Mouse (Mus musculus): Measurements from ENCODE around the gene Diaph3. TPM values are rescaled to one million over a fixed set of nuclear protein-coding genes. Genes with fewer than 3 reads are reported as not detected.
"Not testable (repeated sequence)": the region's sequence is repeated elsewhere in the genome, so short reads cannot be mapped to it uniquely, and the experiment has no call there.

The Diaph3 gene
- polyA plus RNA-seq, 1 experiment from 2014 or later, result 4.3 TPM

- H3K4me3 ChIP-seq (replicated peaks; ENCODE audit: low read depth, low read length), result no peak overlapping the region
- H3K4me2 ChIP-seq (ENCODE audit: low read length), result no peak overlapping the region
- no peak overlapping the region for H3K9ac ChIP-seq (replicated peaks; ENCODE audit: low read length)
- 97% methylated on average over 5 of the region's 5 CpGs for WGBS
- no peaks in the 10 kb centered on the region for H3K9me3 ChIP-seq (ENCODE audit: control insufficient read depth, low read length)
- DNase-seq, result no peak
- H3K4me1 ChIP-seq (ENCODE audit: control insufficient read depth, insufficient read depth, low read length), result no peaks in the 10 kb centered on the region
- no peaks in the 10 kb centered on the region for H3K36me3 ChIP-seq (ENCODE audit: control insufficient read depth, insufficient read depth, low read length)
- H3K27ac ChIP-seq (replicated peaks; ENCODE audit: low read depth, low read length), result no peak overlapping the region
- no peak for ATAC-seq (ENCODE audit: low FRiP score, low TSS enrichment)
- H3K27me3 ChIP-seq (ENCODE audit: control insufficient read depth, insufficient read depth, low read length), result no peaks in the 10 kb centered on the region
Measured at GRCm38 (mm10) chr14:87091108-87091507, 49.9 kb downstream of the Diaph3 start.

- no peak for DNase-seq
- H3K9me3 ChIP-seq (ENCODE audit: control insufficient read depth, low read length), result no peaks in the 10 kb centered on the region
- H3K27ac ChIP-seq (replicated peaks; ENCODE audit: low read depth, low read length), result no peak overlapping the region
- H3K27me3 ChIP-seq (ENCODE audit: control insufficient read depth, insufficient read depth, low read length), result no peaks in the 10 kb centered on the region
- H3K9ac ChIP-seq (replicated peaks; ENCODE audit: low read length), result no peak overlapping the region
- WGBS, result 84% methylated on average over 4 of the region's 4 CpGs
- H3K4me2 ChIP-seq (ENCODE audit: low read length), result no peak overlapping the region
- no peaks in the 10 kb centered on the region for H3K4me1 ChIP-seq (ENCODE audit: control insufficient read depth, insufficient read depth, low read length)
- ATAC-seq (ENCODE audit: low FRiP score, low TSS enrichment), result no peak
- H3K36me3 ChIP-seq (ENCODE audit: control insufficient read depth, insufficient read depth, low read length), result no peaks in the 10 kb centered on the region
- no peak overlapping the region for H3K4me3 ChIP-seq (replicated peaks; ENCODE audit: low read depth, low read length)
Measured at GRCm38 (mm10) chr14:87088928-87089327, 52.1 kb downstream of the Diaph3 start.

GRCm38 (mm10) chr14:87088456-87088855, 52.6 kb downstream of the Diaph3 start:
- Histone ChIP-seq H3K4me2 (ENCODE audit: low read length) (no peak overlapping the region), H3K36me3 (ENCODE audit: control insufficient read depth, insufficient read depth, low read length) (no peaks in the 10 kb centered on the region), H3K4me3 (replicated peaks; ENCODE audit: low read depth, low read length) (no peak overlapping the region), H3K9ac (replicated peaks; ENCODE audit: low read length) (no peak overlapping the region), H3K4me1 (ENCODE audit: control insufficient read depth, insufficient read depth, low read length) (no peaks in the 10 kb centered on the region), H3K9me3 (ENCODE audit: control insufficient read depth, low read length) (no peaks in the 10 kb centered on the region), H3K27me3 (ENCODE audit: control insufficient read depth, insufficient read depth, low read length) (no peaks in the 10 kb centered on the region), H3K27ac (replicated peaks; ENCODE audit: low read depth, low read length) (no peak overlapping the region)
- ATAC-seq (ENCODE audit: low FRiP score, low TSS enrichment) (no peak), DNase-seq (no peak)
- WGBS, result 92% methylated on average over 5 of the region's 5 CpGs

- no peak overlapping the region for H3K4me3 ChIP-seq (replicated peaks; ENCODE audit: low read depth, low read length)
- no peak overlapping the region for H3K27ac ChIP-seq (replicated peaks; ENCODE audit: low read depth, low read length)
- no peaks in the 10 kb centered on the region for H3K27me3 ChIP-seq (ENCODE audit: control insufficient read depth, insufficient read depth, low read length)
- H3K4me2 ChIP-seq (ENCODE audit: low read length), result no peak overlapping the region
- 85% methylated on average over 1 of the region's 1 CpGs for WGBS
- no peaks in the 10 kb centered on the region for H3K36me3 ChIP-seq (ENCODE audit: control insufficient read depth, insufficient read depth, low read length)
- no peak overlapping the region for H3K9ac ChIP-seq (replicated peaks; ENCODE audit: low read length)
- DNase-seq (no peak), ATAC-seq (ENCODE audit: low FRiP score, low TSS enrichment) (no peak)
- no peaks in the 10 kb centered on the region for H3K4me1 ChIP-seq (ENCODE audit: control insufficient read depth, insufficient read depth, low read length)
- no peaks in the 10 kb centered on the region for H3K9me3 ChIP-seq (ENCODE audit: control insufficient read depth, low read length)
Measured at GRCm38 (mm10) chr14:87087996-87088395, 53.0 kb downstream of the Diaph3 start.

GRCm38 (mm10) chr14:87084906-87085305, 56.1 kb downstream of the Diaph3 start:
- H3K36me3 ChIP-seq (ENCODE audit: control insufficient read depth, insufficient read depth, low read length); H3K4me2 ChIP-seq (ENCODE audit: low read length); H3K27ac ChIP-seq (replicated peaks; ENCODE audit: low read depth, low read length); H3K9ac ChIP-seq (replicated peaks; ENCODE audit: low read length); H3K9me3 ChIP-seq (ENCODE audit: control insufficient read depth, low read length); H3K4me3 ChIP-seq (replicated peaks; ENCODE audit: low read depth, low read length); H3K27me3 ChIP-seq (ENCODE audit: control insufficient read depth, insufficient read depth, low read length); ATAC-seq (ENCODE audit: low FRiP score, low TSS enrichment); H3K4me1 ChIP-seq (ENCODE audit: control insufficient read depth, insufficient read depth, low read length); DNase-seq: not testable (repeated sequence)
- 85% methylated on average over 8 of the region's 8 CpGs for WGBS

GRCm38 (mm10) chr14:87083911-87084310, 57.1 kb downstream of the Diaph3 start:
- Histone ChIP-seq H3K9me3 (ENCODE audit: control insufficient read depth, low read length) (no peaks in the 10 kb centered on the region), H3K27ac (replicated peaks; ENCODE audit: low read depth, low read length) (no peak overlapping the region), H3K4me1 (ENCODE audit: control insufficient read depth, insufficient read depth, low read length) (no peaks in the 10 kb centered on the region), H3K9ac (replicated peaks; ENCODE audit: low read length) (no peak overlapping the region), H3K36me3 (ENCODE audit: control insufficient read depth, insufficient read depth, low read length) (no peaks in the 10 kb centered on the region), H3K4me3 (replicated peaks; ENCODE audit: low read depth, low read length) (no peak overlapping the region), H3K4me2 (ENCODE audit: low read length) (no peak overlapping the region), H3K27me3 (ENCODE audit: control insufficient read depth, insufficient read depth, low read length) (no peaks in the 10 kb centered on the region)
- DNase-seq (no peak), ATAC-seq (ENCODE audit: low FRiP score, low TSS enrichment) (no peak)
- 75% methylated on average over 6 of the region's 6 CpGs for WGBS

GRCm38 (mm10) chr14:87079725-87080124, 61.3 kb downstream of the Diaph3 start:
- DNase-seq, result no peak
- Histone ChIP-seq H3K9ac (replicated peaks; ENCODE audit: low read length) (no peak overlapping the region), H3K4me1 (ENCODE audit: control insufficient read depth, insufficient read depth, low read length) (no peaks in the 10 kb centered on the region), H3K4me2 (ENCODE audit: low read length) (no peak overlapping the region), H3K4me3 (replicated peaks; ENCODE audit: low read depth, low read length) (no peak overlapping the region), H3K36me3 (ENCODE audit: control insufficient read depth, insufficient read depth, low read length) (no peaks in the 10 kb centered on the region), H3K27me3 (ENCODE audit: control insufficient read depth, insufficient read depth, low read length) (no peaks in the 10 kb centered on the region), H3K9me3 (ENCODE audit: control insufficient read depth, low read length) (no peaks in the 10 kb centered on the region), H3K27ac (replicated peaks; ENCODE audit: low read depth, low read length) (no peak overlapping the region)
- 94% methylated on average over 2 of the region's 2 CpGs for WGBS
- ATAC-seq (ENCODE audit: low FRiP score, low TSS enrichment), result no peak

- Histone ChIP-seq H3K9me3 (ENCODE audit: control insufficient read depth, low read length) (no peaks in the 10 kb centered on the region), H3K27me3 (ENCODE audit: control insufficient read depth, insufficient read depth, low read length) (no peaks in the 10 kb centered on the region), H3K4me3 (replicated peaks; ENCODE audit: low read depth, low read length) (no peak overlapping the region), H3K4me2 (ENCODE audit: low read length) (no peak overlapping the region), H3K27ac (replicated peaks; ENCODE audit: low read depth, low read length) (no peak overlapping the region), H3K36me3 (ENCODE audit: control insufficient read depth, insufficient read depth, low read length) (no peaks in the 10 kb centered on the region), H3K9ac (replicated peaks; ENCODE audit: low read length) (no peak overlapping the region), H3K4me1 (ENCODE audit: control insufficient read depth, insufficient read depth, low read length) (no peaks in the 10 kb centered on the region)
- DNase-seq, result no peak
- WGBS, result 89% methylated on average over 2 of the region's 2 CpGs
- ATAC-seq (ENCODE audit: low FRiP score, low TSS enrichment), result no peak
Measured at GRCm38 (mm10) chr14:87075021-87075531, 66.0 kb downstream of the Diaph3 start.

- Histone ChIP-seq H3K27ac (replicated peaks; ENCODE audit: low read depth, low read length) (no peak overlapping the region), H3K4me2 (ENCODE audit: low read length) (no peak overlapping the region), H3K4me3 (replicated peaks; ENCODE audit: low read depth, low read length) (no peak overlapping the region), H3K9me3 (ENCODE audit: control insufficient read depth, low read length) (no peaks in the 10 kb centered on the region), H3K36me3 (ENCODE audit: control insufficient read depth, insufficient read depth, low read length) (no peaks in the 10 kb centered on the region), H3K9ac (replicated peaks; ENCODE audit: low read length) (no peak overlapping the region), H3K4me1 (ENCODE audit: control insufficient read depth, insufficient read depth, low read length) (no peaks in the 10 kb centered on the region), H3K27me3 (ENCODE audit: control insufficient read depth, insufficient read depth, low read length) (no peaks in the 10 kb centered on the region)
- no peak for DNase-seq
- 96% methylated on average over 4 of the region's 4 CpGs for WGBS
- no peak for ATAC-seq (ENCODE audit: low FRiP score, low TSS enrichment)
Measured at GRCm38 (mm10) chr14:87064281-87064680, 76.8 kb downstream of the Diaph3 start.

Measured in midbrain, embryonic 14.5 days (tissue).